Mouse (Mus musculus) frontal cortex, adult 2 months (tissue): Measurements from ENCODE around the gene Gtf2ird1. TPM values are rescaled to one million over a fixed set of nuclear protein-coding genes. Genes with fewer than 3 reads are reported as not detected.
"Not testable (repeated sequence)": the region's sequence is repeated elsewhere in the genome, so short reads cannot be mapped to it uniquely, and the experiment has no call there.

ENCODE experiments used
- DNase-seq, 2 experiments: peaks; one replicate each; pipeline ENCODE4 v3.0.0; 2022; ENCODE audit warnings: low spot score in 1 of 2; ENCODE audit errors: extremely low spot score in 1 of 2
- polyA plus RNA-seq: library from polyadenylated mRNA; depleted of rRNA; stranded (reverse); fragments of >200 nt; gene quantifications from 2 replicates; pipeline ENCODE4 v1.2.3, GENCODE M21; 2012

The Gtf2ird1 gene
- polyA plus RNA-seq, 1 experiment = 44.4 TPM

- DNase-seq = not testable (repeated sequence)
These were observed 19.2 kb upstream of the Gtf2ird1 start for GRCm38 (mm10) chr5:134475686-134476085.

- no peak for DNase-seq
These were observed 18.6 kb upstream of the Gtf2ird1 start for GRCm38 (mm10) chr5:134475006-134475605.

GRCm38 (mm10) chr5:134473902-134474301 is 17.4 kb upstream of the Gtf2ird1 start:
- no peak for DNase-seq

GRCm38 (mm10) chr5:134470538-134471169 is 14.1 kb upstream of the Gtf2ird1 start:
- DNase-seq = no peak

DNA sequence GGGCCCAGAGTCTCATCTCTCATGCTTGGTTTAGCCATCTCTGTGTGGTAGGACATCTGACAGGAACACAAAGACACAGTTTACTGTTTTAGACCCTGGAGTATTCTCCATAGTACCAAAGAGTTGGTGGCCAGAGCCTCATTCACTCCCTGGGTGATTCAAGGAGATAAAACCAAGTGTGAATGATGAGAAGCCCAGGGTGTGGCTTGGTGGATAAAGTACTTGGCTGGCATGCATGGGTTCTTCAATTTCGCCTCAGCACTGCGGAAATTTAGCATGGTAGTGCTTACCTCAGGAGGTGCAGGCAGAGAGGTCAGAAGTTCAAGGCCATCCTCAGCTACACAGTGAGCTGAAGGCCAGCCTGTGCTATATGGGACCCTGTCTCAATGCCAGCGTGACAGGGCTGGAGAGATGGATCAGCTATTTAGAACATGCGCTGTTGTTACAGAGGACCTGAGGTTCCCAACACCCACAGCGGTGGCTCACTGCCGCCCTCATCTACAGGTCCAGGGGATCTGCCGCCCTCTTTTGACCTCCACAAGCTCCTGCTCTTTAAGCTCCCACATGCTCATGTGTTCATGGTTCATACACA is 13.1 kb upstream of the Gtf2ird1 start:
- DNase-seq = no peak

DNA sequence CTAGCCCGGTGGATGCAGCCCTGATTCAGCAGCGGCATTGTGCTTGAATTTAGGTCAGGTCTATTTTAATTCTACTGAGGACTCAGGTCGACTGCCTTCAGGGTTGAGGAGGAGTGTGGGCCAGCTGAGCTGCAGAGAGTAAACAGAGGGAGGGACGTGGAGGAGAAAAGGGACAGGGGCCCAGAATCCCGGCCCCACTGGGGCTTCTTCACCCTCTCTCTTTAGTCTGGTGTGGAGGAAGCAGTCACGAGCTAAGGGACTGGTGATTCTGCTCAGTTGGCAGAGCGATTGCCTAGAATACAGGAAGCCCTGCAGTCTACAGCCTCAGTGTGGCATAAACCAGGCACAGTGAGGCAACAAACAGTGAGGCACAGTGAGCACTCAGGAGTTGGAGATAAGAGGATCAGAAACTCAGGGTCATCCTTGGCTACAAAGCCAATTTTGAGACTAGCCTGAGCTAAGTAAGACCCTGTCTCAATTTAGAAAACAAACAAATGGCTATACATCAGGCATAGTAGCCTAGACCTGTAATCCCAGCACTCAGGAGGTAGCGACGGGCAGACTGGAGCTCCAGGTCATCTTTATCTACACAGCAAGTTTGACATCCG is 11.7 kb upstream of the Gtf2ird1 start:
- no peak for DNase-seq

- DNase-seq = no peak
These were observed 10.6 kb upstream of the Gtf2ird1 start for GRCm38 (mm10) chr5:134467030-134467549.

- peak in 1 of 2 experiments; percentile 60 for DNase-seq
These were observed 9.9 kb upstream of the Gtf2ird1 start for GRCm38 (mm10) chr5:134466296-134467029.

DNA sequence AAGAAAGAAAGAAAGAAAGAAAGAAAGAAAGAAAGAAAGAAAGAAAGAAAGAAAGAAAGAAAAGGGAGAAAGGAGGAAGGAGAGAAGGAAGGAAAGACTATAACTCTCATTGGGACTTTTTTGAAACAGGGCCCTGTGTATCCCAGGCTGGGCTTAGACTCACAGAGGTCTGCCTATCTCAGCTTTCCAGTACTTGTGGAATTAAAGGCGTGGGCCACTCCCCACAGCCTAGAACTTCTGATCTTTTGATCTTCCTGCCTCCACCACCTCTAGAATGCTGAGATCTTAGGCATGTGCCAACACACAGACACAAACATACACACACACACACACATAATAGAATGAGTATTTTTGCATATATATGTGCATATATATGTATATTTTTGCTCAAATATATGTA is 8.7 kb upstream of the Gtf2ird1 start:
- no peak for DNase-seq

DNA sequence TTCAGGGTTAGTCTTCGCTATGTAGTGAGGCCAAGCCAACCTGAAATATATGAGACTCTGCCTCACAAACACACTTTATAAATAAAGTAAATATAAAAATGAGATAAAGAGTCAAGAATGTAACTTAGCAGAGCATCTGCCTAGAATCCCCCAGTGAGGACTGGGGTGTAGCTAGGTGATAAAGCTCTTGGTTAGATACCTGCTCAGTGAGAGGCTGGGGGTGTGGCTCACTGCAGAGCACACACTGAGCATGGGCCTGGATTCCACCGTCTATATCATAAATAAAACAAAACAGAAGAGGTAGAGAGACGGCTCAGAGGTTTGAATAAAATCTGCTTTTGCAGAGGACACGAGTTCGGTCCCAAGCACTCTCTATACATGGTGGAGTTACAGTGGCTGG is 7.7 kb upstream of the Gtf2ird1 start:
- DNase-seq = no peak

GRCm38 (mm10) chr5:134462731-134463130 is 6.2 kb upstream of the Gtf2ird1 start:
- no peak for DNase-seq

DNA sequence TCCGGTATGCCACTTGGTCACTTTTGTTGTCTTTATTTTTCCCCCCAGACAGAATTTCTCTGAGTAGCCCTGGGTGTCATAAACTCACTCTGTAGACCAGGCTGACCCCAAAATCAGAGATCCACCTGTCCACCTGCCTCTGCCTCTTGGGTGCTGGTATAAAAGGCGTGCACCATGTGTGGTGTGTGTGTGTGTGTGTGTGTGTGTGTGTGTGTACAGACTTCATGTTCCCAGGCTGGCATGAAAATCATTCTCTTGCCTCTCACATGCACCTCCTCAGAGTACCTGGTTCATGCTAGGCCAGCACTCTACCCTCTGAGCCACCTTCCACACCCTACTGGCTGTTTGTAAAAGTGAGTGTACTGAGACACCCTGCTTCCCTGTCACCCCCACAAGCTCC is 5.8 kb upstream of the Gtf2ird1 start:
- DNase-seq = no peak

DNA sequence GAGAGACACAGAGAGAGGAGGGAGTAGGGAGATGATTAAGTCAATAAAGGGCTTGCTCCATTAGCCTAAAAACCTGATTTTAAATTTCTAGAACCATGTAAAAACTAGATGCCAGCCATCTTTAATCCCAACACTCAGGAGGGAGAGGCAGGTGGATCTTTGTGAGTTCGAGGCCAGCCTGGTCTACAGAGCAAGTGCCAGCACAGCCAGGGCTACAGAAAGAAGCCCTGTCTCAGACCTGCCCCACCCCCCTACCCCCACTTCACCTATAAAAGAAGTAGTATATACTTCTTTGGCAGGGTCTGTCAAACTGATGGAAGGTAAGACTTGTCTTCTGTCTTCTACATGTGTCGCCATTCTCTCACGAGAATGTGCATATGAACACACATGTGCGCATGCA is 4.0 kb upstream of the Gtf2ird1 start:
- DNase-seq = no peak

- DNase-seq = no peak
These were observed 2.6 kb upstream of the Gtf2ird1 start for GRCm38 (mm10) chr5:134459096-134459495.

- DNase-seq = no peak
These were observed 1.9 kb upstream of the Gtf2ird1 start for GRCm38 (mm10) chr5:134458416-134458815.

DNA sequence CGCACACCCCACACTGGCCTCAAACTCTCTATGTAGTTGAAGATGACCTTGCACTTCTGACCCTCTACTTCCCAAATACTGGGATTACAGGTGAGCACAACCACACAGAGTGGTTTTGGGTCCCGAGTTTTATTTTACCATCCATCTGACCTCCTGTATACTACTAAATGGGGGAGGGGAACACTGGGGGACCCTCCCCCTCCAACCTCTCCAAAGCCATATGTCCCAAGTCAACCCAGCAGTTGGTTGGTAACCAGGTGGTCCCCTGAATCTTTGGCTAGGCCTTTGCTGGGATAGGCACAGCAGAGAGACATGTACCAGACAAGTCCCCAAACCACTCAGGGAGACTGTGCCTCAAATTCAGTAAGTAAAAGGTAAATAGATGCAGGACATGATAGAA is 855 bp upstream of the Gtf2ird1 start:
- DNase-seq = no peak

- peak in 1 of 2 experiments; percentile 58 for DNase-seq
These were observed 547 bp downstream of the Gtf2ird1 start for GRCm38 (mm10) chr5:134455914-134456423.

DNA sequence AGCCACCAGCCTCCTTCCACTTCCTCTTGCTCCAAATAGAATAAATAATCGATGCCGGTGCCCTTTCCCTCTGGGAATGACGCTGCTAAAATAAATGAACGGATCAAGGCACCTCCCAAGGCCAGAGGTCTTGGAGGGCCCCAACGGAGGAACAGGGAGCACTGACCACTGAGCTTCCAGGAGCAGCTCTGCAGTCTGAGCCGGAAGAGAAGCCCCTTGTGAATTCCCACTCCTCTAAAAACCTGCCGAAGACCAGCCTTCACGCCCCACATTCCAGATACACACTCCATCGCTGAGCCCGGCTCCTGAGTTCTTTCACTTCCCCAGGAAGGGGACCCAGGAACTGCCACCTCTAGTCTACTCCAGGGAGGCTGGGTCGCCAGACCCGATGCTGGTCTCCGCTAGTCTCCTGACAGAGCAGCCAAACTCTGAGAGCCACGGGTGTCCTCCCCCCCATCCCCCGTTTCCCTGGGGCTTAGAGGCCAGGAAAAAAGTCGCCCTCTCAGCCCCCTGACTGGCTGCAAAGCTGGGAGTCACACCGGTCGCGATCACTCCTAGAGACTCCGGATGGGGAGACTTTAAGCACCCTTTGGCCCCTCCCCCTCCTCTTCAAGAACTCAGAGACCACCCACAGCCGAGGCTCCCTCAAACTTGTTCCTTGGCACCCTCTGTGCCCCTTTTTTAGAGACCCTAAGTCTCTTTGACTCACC is 1.2 kb downstream of the Gtf2ird1 start:
- peak in 1 of 2 experiments; percentile 38 for DNase-seq

- no peak for DNase-seq
These were observed 2.1 kb downstream of the Gtf2ird1 start for GRCm38 (mm10) chr5:134454421-134454820.

- no peak for DNase-seq
These were observed 2.9 kb downstream of the Gtf2ird1 start for GRCm38 (mm10) chr5:134453577-134453976.
